Mouse (Mus musculus): Measurements from ENCODE around the gene Igfbpl1. TPM values are rescaled to one million over a fixed set of nuclear protein-coding genes. Genes with fewer than 3 reads are reported as not detected.

Gene Igfbpl1
- polyA plus RNA-seq, 1 experiment from 2014 or later = 36.3 TPM

DNA sequence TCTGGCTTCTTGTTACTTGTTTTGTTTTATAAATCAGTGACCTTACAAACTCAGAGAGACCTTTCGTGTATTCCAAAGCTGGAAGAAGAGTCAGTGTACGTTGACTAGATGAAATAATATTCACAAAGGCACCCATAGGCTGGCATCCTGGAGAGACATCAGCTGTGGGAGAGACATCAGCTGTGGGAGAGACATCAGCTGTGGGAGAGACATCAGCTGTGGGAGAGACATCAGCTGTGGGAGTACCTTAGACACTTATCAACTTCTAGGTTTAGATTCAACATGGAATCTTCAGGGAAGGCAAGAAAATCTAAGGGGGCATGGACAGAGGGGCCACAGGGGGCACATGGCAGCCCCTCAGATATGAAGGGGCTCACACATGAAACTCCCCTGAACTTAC, 19.5 kb upstream of the Igfbpl1 start:
- Histone ChIP-seq H3K9me3 (no peaks in the 10 kb centered on the region), H3K4me2 (no peak overlapping the region), H3K4me3 (no peak overlapping the region), H3K9ac (no peak overlapping the region), H3K36me3 (no peaks in the 10 kb centered on the region), H3K27me3 (no peaks in the 10 kb centered on the region), H3K27ac (replicated peaks) (no peak overlapping the region), H3K4me1 (replicated peaks) (no peaks in the 10 kb centered on the region)
- WGBS = 93% methylated on average over 2 of the region's 2 CpGs
- no peak for ATAC-seq (ENCODE audit: low FRiP score, low read depth)

DNA sequence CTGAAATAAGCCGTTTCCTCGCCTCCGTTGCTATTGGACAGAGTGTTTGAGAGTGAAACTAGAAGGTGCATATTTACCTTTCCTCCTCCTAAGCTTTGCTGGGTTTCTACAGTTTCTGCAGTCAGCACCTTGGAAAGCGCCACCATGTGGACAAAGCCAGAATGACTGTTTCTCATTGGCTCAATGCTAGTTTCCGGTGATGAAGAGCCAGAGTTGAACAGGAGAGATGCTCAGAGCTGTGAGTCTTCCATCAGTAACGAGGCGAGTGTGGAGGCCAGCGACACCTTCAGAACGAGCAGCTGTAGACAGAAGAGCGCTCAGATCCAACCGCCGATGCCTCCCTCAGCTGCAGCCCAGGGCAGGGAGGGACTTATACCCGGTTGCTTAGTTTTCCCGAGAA, 17.6 kb upstream of the Igfbpl1 start:
- no peaks in the 10 kb centered on the region for H3K9me3 ChIP-seq
- H3K27ac ChIP-seq (replicated peaks) = no peak overlapping the region
- H3K9ac ChIP-seq = no peak overlapping the region
- no peak overlapping the region for H3K4me2 ChIP-seq
- ATAC-seq (ENCODE audit: low FRiP score, low read depth) = no peak
- no peaks in the 10 kb centered on the region for H3K4me1 ChIP-seq (replicated peaks)
- no peak overlapping the region for H3K4me3 ChIP-seq
- WGBS = 49% methylated on average over 14 of the region's 14 CpGs
- no peaks in the 10 kb centered on the region for H3K36me3 ChIP-seq
- H3K27me3 ChIP-seq = no peaks in the 10 kb centered on the region

DNA sequence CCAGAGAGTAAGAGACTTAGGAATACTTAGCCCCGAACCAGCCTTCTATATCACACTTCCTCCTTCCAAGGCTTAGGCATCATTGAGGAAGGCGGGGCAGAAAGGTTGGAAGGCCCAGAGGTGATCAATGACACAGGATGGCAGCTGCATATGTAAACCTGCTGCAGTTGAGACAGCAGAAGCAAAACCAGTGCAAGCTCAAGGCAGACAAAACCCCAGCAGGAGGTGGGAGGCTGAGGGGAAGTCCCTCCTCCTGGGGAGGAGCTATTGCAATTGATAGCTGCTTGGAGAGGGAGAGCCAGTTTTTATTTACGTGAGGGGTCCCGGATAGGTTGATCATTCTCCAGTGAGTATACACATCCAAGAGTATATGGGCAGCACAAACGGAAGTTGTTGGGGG, 6.7 kb upstream of the Igfbpl1 start:
- WGBS = 33% methylated on average over 5 of the region's 5 CpGs

DNA sequence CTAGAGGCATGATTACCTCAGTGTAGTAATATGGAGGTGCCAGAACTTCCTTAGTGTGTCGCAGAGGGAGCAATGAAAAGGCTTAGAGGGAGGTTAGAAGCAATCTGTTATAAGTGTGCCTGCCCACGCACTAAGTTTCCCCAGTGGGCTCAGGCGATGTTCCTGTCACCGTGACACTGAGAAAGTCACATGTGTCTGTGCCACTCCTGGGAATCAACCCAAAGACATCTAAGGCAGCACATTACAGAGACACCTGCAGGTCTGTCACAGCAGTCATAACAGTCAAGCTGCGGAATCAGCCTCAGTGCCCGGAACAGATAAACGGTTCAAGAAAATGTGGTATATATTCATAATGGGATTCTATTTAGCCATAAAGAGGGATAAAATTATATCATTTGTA, 5.3 kb upstream of the Igfbpl1 start:
- Histone ChIP-seq H3K9ac (no peak overlapping the region), H3K36me3 (no peaks in the 10 kb centered on the region), H3K27ac (replicated peaks) (no peak overlapping the region), H3K27me3 (peaks cover 4% of the 10 kb centered on the region; the same call in 1 of the 2 replicates), H3K4me2 (no peak overlapping the region), H3K4me1 (replicated peaks) (peaks cover 20% of the 10 kb centered on the region), H3K4me3 (no peak overlapping the region), H3K9me3 (no peaks in the 10 kb centered on the region)
- WGBS = 52% methylated on average over 7 of the region's 7 CpGs
- no peak for ATAC-seq (ENCODE audit: low FRiP score, low read depth)

More for the DNA sequence above, 6.7 kb upstream of the Igfbpl1 start:
- Histone ChIP-seq H3K4me3 (no peak overlapping the region), H3K27me3 (no peaks in the 10 kb centered on the region), H3K4me2 (no peak overlapping the region), H3K9ac (no peak overlapping the region), H3K36me3 (no peaks in the 10 kb centered on the region), H3K27ac (replicated peaks) (no peak overlapping the region), H3K4me1 (replicated peaks) (peaks cover 20% of the 10 kb centered on the region), H3K9me3 (no peaks in the 10 kb centered on the region)
- ATAC-seq (ENCODE audit: low FRiP score, low read depth) = no peak

DNA sequence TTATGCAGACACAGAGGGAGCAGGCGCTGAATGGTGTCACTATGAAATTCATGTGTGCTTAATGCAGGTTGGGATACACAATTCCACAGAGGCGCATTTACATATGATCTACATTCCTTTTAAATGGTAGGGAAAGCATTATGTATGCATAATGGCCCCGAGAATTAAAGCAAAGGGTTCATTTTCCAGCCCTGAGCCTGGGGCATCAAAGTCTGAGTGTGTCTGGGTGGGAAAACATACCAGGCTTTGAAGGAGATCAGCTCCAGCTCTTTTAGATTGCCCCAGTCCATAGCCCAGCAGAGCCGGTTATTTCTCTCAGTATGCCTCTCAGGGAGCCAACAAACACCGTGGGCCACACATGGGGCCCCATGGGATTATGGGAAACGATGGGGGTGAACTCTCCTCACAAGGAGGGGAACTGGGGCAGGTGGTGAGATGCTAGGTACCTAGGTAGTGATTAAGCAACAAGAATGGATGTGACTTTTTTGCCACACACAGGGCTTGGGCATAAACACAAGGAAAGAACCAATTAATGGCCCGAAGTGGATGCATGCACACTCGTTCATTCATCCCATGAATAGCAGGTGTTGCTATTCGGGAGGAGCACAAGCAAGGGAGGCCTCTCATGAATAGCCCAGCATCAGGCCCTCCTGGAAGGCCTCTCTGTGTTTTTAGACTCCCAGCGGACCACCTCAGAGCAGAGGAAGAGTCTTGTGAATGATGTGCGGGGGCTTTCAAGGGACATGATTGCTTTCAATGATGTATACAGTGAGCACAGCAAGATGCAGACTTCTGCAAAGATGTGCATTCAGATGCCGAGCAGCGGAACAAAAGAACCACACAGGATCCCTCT, 3.4 kb upstream of the Igfbpl1 start:
- Histone ChIP-seq H3K27ac (replicated peaks) (peak overlapping the region; percentile 9), H3K4me3 (no peak overlapping the region), H3K4me1 (replicated peaks) (peaks cover 32% of the 10 kb centered on the region), H3K36me3 (no peaks in the 10 kb centered on the region), H3K27me3 (peaks cover 11% of the 10 kb centered on the region; the same call in 1 of the 2 replicates), H3K9me3 (no peaks in the 10 kb centered on the region), H3K4me2 (no peak overlapping the region), H3K9ac (0 out of 2 replicates have a peak overlapping the region, but pooled peaks have one; percentile 11)
- 17% methylated on average over 13 of the region's 13 CpGs for WGBS
- no peak for ATAC-seq (ENCODE audit: low FRiP score, low read depth)

DNA sequence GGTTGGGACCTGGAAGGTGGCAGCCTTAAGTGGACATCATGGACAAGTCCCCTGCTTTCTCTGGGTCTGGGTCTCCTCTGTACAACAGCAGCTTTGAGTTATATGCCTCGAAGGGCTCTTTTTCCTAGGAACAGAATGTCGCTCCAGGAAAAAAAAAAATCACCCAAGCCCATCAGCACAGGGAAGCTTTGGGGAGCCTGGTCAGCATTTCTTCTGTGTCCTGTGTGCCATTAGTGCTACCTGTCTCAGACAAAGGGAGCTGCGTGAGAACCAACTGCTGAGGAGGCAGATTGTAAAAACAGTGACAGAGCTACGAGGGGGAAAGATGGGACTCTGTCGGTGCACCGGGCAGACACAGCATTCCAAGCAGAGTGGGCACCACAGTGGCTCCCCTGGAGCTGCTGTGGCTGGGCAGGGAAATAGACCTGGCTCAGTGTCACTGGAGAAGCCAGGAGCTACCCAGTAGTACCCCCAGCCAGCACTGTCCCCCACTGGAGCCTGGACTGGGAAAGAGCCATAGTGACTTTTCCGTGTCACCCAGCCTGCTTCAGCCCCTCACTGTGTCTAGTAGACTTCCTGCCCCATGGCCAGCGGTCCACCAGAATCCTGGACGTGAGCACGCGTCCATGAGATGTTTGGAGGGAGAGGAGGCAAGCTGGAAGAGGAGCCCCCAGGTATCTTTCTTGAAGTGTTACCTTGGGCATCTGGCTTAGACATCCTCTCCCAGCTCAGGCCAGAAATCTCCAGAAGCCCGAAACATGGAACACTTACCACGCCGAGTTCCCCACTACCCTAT, 1.8 kb downstream of the Igfbpl1 start:
- peaks cover 53% of the 10 kb centered on the region for H3K4me1 ChIP-seq (replicated peaks)
- ATAC-seq (ENCODE audit: low FRiP score, low read depth) = no peak
- H3K9ac ChIP-seq = peak overlapping the region; percentile 49

DNA sequence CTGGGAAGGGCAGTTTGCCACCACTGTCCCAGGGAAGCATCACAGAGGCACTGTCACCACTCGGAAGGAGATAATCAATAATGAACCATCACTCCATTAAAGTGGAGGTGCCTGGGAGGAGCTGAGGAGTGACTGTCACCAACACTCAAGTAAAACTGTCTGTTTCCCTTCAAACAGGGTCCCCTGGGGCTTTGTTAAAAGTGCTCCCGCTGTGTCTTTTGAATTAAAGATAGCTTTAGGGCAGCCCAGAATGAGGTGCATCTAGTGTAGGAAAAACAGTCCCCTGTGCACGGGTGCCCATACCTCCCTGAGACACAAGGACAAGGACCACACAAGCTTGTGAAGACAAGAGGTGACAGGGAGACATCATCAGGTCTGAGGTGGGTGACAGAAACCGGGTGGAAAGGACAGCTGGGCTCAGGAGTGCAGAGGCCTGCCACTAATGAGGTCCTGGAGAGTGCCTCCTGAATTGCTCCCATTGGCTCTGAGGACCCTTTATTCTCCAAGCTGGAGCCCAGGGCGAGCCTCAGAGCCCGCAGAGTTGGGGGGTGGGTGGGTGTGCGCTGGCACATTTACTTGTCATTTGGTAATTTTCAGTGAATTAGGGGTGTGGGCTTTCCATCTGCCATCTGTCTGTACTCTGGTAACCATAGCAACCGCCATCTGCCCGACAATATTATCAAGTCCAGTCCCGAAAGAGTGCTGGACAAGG, 2.5 kb downstream of the Igfbpl1 start:
- H3K4me2 ChIP-seq = peak overlapping the region; percentile 69
- peak; percentile 20 for ATAC-seq (ENCODE audit: low FRiP score, low read depth)
- H3K4me1 ChIP-seq (replicated peaks) = peaks cover 59% of the 10 kb centered on the region
- H3K36me3 ChIP-seq = no peaks in the 10 kb centered on the region
- H3K4me3 ChIP-seq = peak overlapping the region; percentile 56
- WGBS = 4% methylated on average over 10 of the region's 10 CpGs
- H3K27me3 ChIP-seq = peaks cover 11% of the 10 kb centered on the region; the same call in 1 of the 2 replicates
- H3K9ac ChIP-seq = peak overlapping the region; percentile 49
- peak overlapping the region; percentile 86 for H3K27ac ChIP-seq (replicated peaks)
- H3K9me3 ChIP-seq = no peaks in the 10 kb centered on the region

More for the DNA sequence above, 1.8 kb downstream of the Igfbpl1 start:
- no peaks in the 10 kb centered on the region for H3K9me3 ChIP-seq
- H3K4me2 ChIP-seq = peak overlapping the region; percentile 69
- peak overlapping the region; percentile 56 for H3K4me3 ChIP-seq
- H3K27ac ChIP-seq (replicated peaks) = peak overlapping the region; percentile 86
- WGBS = 26% methylated on average over 14 of the region's 14 CpGs
- H3K27me3 ChIP-seq = peaks cover 11% of the 10 kb centered on the region; the same call in 1 of the 2 replicates
- no peaks in the 10 kb centered on the region for H3K36me3 ChIP-seq

DNA sequence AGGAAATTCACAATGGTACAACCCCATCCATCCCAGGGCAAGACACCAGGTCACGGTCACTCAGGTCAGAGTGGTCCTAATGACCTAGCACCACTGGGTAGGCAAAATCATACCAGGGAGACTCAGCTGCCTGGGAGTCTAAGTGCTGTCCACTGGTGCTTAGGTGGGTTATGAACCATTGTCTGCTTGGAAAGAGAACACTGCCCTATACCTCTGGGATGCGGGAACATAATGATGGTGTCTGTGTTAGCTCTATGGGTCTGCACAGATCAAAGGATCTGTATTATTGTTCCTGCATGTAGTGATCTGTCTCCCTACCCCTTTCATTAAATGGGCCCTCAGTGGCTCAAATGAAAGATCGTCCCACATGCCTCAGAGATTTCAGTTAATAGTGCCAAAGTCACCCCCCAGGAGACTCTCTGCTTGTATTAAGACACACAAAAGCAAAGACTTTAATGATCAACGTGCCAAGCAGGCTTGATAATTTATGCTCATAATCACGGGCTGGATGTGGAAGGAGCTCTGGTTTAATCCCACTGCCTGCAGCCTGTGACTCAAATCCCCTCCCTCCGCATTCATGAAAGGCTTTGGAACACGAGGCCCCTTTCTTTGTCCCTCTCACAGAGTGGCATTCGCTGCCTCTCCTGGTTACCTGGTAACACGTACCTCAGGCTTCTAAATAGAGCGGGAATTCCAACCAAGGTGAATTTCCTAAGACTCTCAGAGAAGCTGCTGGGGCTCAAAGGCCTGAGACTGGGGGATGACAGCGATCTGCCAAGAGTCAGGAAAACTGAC, 3.7 kb downstream of the Igfbpl1 start:
- H3K27ac ChIP-seq (replicated peaks) = peak overlapping the region; percentile 86
- H3K36me3 ChIP-seq = no peaks in the 10 kb centered on the region
- WGBS = 11% methylated on average over 11 of the region's 11 CpGs
- H3K4me1 ChIP-seq (replicated peaks) = peaks cover 71% of the 10 kb centered on the region
- H3K9ac ChIP-seq = no peak overlapping the region
- peaks cover 10% of the 10 kb centered on the region; the same call in 1 of the 2 replicates for H3K27me3 ChIP-seq
- peak overlapping the region; percentile 56; the same call in 1 of the 2 replicates for H3K4me3 ChIP-seq
- peak overlapping the region; percentile 69 for H3K4me2 ChIP-seq
- no peak for ATAC-seq (ENCODE audit: low FRiP score, low read depth)
- H3K9me3 ChIP-seq = no peaks in the 10 kb centered on the region

DNA sequence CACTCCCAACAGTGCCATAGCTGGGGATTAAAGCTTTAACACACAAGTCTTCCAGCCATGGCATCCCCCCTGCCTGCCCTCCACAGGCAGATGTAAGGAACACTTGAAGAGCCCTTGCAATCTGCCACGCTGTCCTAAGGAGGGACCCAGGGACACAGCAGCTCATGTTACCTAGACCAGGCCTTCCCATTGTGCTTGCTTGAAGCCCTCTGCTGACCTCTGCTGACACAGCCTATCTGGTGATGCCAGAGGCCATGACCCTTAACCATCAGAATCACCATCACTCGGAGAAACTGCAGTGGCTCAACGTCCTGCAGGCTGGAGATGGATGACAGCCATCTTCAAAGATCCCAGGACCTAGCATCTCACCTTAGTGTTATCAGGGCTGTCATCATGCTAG, 4.7 kb downstream of the Igfbpl1 start:
- WGBS = 30% methylated on average over 3 of the region's 3 CpGs
- no peaks in the 10 kb centered on the region for H3K36me3 ChIP-seq
- ATAC-seq (ENCODE audit: low FRiP score, low read depth) = no peak
- H3K4me2 ChIP-seq = no peak overlapping the region
- H3K27ac ChIP-seq (replicated peaks) = 0 out of 2 replicates have a peak overlapping the region, but pooled peaks have one; percentile 30
- no peak overlapping the region for H3K4me3 ChIP-seq
- peaks cover 6% of the 10 kb centered on the region; the same call in 1 of the 2 replicates for H3K27me3 ChIP-seq
- no peak overlapping the region for H3K9ac ChIP-seq
- H3K9me3 ChIP-seq = no peaks in the 10 kb centered on the region
- peaks cover 73% of the 10 kb centered on the region for H3K4me1 ChIP-seq (replicated peaks)

DNA sequence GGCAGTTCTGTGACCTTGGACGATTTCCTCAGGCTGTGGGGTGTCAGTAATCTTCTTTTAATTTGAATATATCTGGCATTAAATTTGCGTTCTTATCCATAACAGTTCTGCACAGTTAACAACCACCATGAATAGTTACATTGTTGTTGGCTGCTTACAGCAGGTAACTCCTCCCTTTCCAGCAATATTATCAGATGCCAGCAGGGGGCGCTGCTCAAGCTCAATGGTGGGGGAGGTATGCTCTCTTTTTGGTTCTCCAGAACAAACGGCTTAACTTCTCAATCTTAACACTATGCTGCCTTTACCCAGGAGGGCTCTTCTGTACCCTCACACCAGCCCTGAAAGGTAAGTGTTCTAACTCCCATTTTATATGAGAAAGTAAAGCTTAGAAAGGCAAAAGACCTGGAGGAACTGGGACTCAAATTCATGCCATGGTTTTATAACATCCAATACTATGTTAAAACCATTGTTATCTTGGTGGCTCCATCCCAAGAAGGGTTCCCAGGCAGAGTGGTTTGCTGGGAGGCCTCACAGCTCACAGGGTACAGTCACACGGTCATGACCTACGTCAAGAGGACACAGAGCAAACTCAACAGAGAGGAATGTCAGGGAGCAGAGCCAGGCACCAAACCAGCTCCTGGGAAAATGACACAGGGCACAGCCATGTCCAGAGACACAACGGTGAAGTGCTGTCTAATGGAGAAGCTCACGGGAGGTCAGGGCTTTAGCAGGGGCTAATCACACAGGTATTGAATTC, 6.5 kb downstream of the Igfbpl1 start:
- H3K27me3 ChIP-seq = no peaks in the 10 kb centered on the region
- 0 out of 2 replicates have a peak, but pooled peaks have one; percentile 5 for ATAC-seq (ENCODE audit: low FRiP score, low read depth)
- peaks cover 65% of the 10 kb centered on the region for H3K4me1 ChIP-seq (replicated peaks)
- no peak overlapping the region for H3K9ac ChIP-seq
- H3K36me3 ChIP-seq = no peaks in the 10 kb centered on the region
- 34% methylated on average over 8 of the region's 8 CpGs for WGBS
- no peaks in the 10 kb centered on the region for H3K9me3 ChIP-seq
- H3K4me2 ChIP-seq = peak overlapping the region; percentile 52
- peak overlapping the region; percentile 80 for H3K27ac ChIP-seq (replicated peaks)
- H3K4me3 ChIP-seq = 0 out of 2 replicates have a peak overlapping the region, but pooled peaks have one; percentile 21
